ENCODE assay signal across 14 mouse cellular contexts in the genomic region with DNA sequence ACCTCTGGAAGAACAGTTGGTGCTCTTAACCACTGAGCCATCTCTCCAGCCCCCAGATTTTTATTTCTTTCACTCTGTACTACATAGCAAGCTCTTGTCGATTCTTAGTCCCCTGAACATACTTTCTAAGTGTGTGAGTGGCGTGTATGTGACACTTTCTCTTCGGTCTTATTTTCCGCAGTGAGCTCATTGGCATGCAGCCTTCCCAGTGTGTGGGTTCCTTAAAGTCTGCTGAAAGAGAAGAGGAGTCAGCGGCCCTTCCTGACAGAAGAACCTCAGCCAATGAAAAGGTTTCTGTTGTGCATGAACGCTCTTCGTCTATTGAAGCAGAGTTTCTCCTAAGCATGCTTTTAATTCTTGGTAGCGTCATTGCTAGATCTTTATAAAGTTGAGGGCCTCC.
"Had no signal": no experiment of that assay in that cellular context is flagged by ENCODE, and none has a peak within 500 bp of the region (broad histone marks: within the 10 kb centered on the region; RNA-seq: fewer than 3 reads in every experiment).

No protein-coding gene starts in this region.

- DNase-seq: cerebellum, adult 9-11 months; cerebellum, postnatal 10 days; cerebellum, postnatal 14 days; cerebellum, postnatal 25 days; cerebellum, postnatal 36 days; embryo, embryonic 11 days; forebrain, postnatal 0 days; gastrocnemius, postnatal 10 days; gastrocnemius, postnatal 14 days; gastrocnemius, postnatal 25 days; gastrocnemius, postnatal 36 days; heart, adult 11 months; heart, adult 18-20 months; heart, adult 2 months had no signal
